ENCODE assay signal across 9 mouse cellular contexts in the genomic region with DNA sequence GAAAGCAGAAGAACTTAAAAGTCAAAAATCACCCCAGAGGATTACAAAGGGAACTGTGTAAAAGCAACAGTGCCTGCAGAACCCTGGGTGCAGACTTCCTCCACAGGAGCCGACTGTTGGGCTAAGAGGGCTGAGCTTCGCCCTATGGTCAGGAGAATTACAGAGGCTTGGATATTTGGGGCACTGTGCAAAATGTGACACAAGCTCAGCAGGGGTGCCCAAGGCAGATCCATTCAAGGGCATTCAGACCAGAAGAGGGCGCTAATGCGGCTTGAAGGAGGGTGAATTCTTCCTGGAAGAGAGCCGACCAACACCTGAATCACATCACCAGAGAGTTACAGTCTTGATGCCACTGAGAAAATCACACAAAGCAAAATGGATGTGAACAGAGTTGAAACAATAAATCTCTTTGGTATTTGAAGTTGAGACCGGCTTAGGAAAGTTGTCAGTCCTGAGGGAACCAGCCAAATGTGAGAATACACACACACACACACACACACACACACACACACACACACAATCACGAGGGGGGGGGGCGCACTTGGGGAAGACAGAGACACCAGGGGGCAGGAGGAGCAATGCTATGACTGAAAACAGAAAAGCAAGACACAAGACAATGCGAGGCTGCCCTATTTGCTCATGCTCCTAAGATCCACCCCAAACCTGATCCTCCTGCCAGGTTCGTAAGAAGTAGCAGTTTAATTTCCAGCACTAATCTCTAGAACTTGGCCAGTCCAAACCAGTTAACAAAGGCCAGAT. TPM values are rescaled to one million over a fixed set of nuclear protein-coding genes. Genes with fewer than 3 reads are reported as not detected.
A peak's percentile ranks its signal among the peaks of the same experiment; 100 is the strongest.
DNase-seq lines count a peak whose midpoint lies in the region; ATAC-seq and TF ChIP-seq lines count a peak whose summit lies in the region.
"Had no signal": no experiment of that assay in that cellular context is flagged by ENCODE, and none has a peak within 500 bp of the region (broad histone marks: within the 10 kb centered on the region; RNA-seq: fewer than 3 reads in every experiment).

No protein-coding gene starts in this region.

- H3K4me3 ChIP-seq in liver, adult 2 months (ENCODE audit: insufficient read depth, low read depth, low read length) = no peak overlapping the region
- no peak overlapping the region for H3K4me3 ChIP-seq in liver, embryonic 12.5 days
- no peak overlapping the region for H3K4me3 ChIP-seq in liver, embryonic 13.5 days (replicated peaks)
- H3K4me3 ChIP-seq: neural tube, embryonic 13.5 days had no signal

- no peak overlapping the region for H3K27ac ChIP-seq in liver, adult 2 months (replicated peaks; ENCODE audit: insufficient read depth, low read depth, low read length)
- H3K27ac ChIP-seq in liver, embryonic 12.5 days = no peak overlapping the region
- no peak overlapping the region for H3K27ac ChIP-seq in liver, embryonic 13.5 days
- H3K27ac ChIP-seq: neural tube, embryonic 13.5 days had no signal

- no peak for ATAC-seq in liver, embryonic 12.5 days
- no peak for ATAC-seq in liver, embryonic 13.5 days (ENCODE audit: low read depth)

- peaks cover 2% of the 10 kb centered on the region; the same call in 1 of the 2 replicates for H3K36me3 ChIP-seq in liver, adult 2 months (ENCODE audit: control insufficient read depth, insufficient read depth, low read length)
- H3K36me3 ChIP-seq in liver, embryonic 12.5 days = peaks cover 13% of the 10 kb centered on the region; the same call in 1 of the 2 replicates
- no peaks in the 10 kb centered on the region for H3K36me3 ChIP-seq in liver, embryonic 13.5 days
- H3K36me3 ChIP-seq: neural tube, embryonic 13.5 days had no signal

- H3K79me2 ChIP-seq in liver, adult 2 months (ENCODE audit: control insufficient read depth, insufficient read depth, low read length) = no peaks in the 10 kb centered on the region

- H3K27me3 ChIP-seq in liver, adult 2 months (ENCODE audit: control insufficient read depth, insufficient read depth, low read length) = no peaks in the 10 kb centered on the region
- no peaks in the 10 kb centered on the region for H3K27me3 ChIP-seq in liver, embryonic 12.5 days (replicated peaks)
- no peaks in the 10 kb centered on the region for H3K27me3 ChIP-seq in liver, embryonic 13.5 days
- H3K27me3 ChIP-seq: neural tube, embryonic 13.5 days had no signal

- H3K4me2 ChIP-seq in liver, embryonic 12.5 days = no peak overlapping the region
- no peak overlapping the region for H3K4me2 ChIP-seq in liver, embryonic 13.5 days
- H3K4me2 ChIP-seq: neural tube, embryonic 13.5 days had no signal

- TF ChIP-seq POLR2A in liver, adult 2 months (IDR thresholded peaks at IDR 0.05; ENCODE audit: extremely low read depth, insufficient read depth, low read length) = no peak

- peak; percentile 72 for TF ChIP-seq CTCF in liver, adult 2 months (IDR thresholded peaks at IDR 0.05; ENCODE audit: low read depth, low read length)

- no peaks in the 10 kb centered on the region for H3K4me1 ChIP-seq in liver, adult 2 months (ENCODE audit: control insufficient read depth, insufficient read depth, low read length)
- no peaks in the 10 kb centered on the region for H3K4me1 ChIP-seq in liver, embryonic 12.5 days
- peaks cover 11% of the 10 kb centered on the region; the same call in 1 of the 2 replicates for H3K4me1 ChIP-seq in liver, embryonic 13.5 days (replicated peaks)
- H3K4me1 ChIP-seq: neural tube, embryonic 13.5 days had no signal

- peak; percentile 53 for DNase-seq in liver, adult 2 months (ENCODE audit: extremely low read depth, low read depth, low spot score)
- peak; percentile 54 for DNase-seq in T-cell, adult 2 months (ENCODE audit: low spot score)
- peak; percentile 50 to 56 for DNase-seq in cerebellum, postnatal 36 days
- peak; percentile 74 for DNase-seq in heart, postnatal 4 days
- DNase-seq in liver, embryonic 13.5 days = peak; percentile 13
- peak; percentile 47 for DNase-seq in retina, postnatal 7 days (ENCODE audit: low read depth, low spot score)
- peak; percentile 83 for DNase-seq in urinary bladder, postnatal 14 days (ENCODE audit: low spot score)

- WGBS in liver, adult 2 months = 61% methylated on average over 10 of the region's 10 CpGs
- 51% methylated on average over 10 of the region's 10 CpGs for WGBS in liver, embryonic 12.5 days (ENCODE audit: insufficient replicate concordance)
- 56% methylated on average over 10 of the region's 10 CpGs for WGBS in liver, embryonic 13.5 days (ENCODE audit: insufficient replicate concordance)

- no peaks in the 10 kb centered on the region for H3K9me3 ChIP-seq in liver, embryonic 12.5 days (replicated peaks)
- H3K9me3 ChIP-seq in liver, embryonic 13.5 days (replicated peaks) = no peaks in the 10 kb centered on the region
- H3K9me3 ChIP-seq: neural tube, embryonic 13.5 days had no signal

- H3K9ac ChIP-seq in liver, adult 2 months (ENCODE audit: low read depth, low read length) = no peak overlapping the region
- H3K9ac ChIP-seq in liver, embryonic 12.5 days = no peak overlapping the region
- no peak overlapping the region for H3K9ac ChIP-seq in liver, embryonic 13.5 days
- H3K9ac ChIP-seq: neural tube, embryonic 13.5 days had no signal

RNA-seq across cellular contexts. Expression of gene B3gntl1, which starts 20.2 kb away (rescaled TPM):
- total RNA-seq in liver, adult 2 months (2014; rRNA removed) = 2.2 and 2.7 TPM in 2 replicates
- 1.9 and 2.4 TPM in 2 replicates for polyA plus RNA-seq in liver, adult 2 months (2012; rRNA removed)
- 2.5 and 2.9 TPM in 2 replicates for polyA plus RNA-seq in liver, embryonic 12.5 days (2016; fragmentation: Nextera tagmentation; extraction: Ambion mirVana)
- total RNA-seq in heart, postnatal 4 days (2021) = 1 to 10 TPM; 4.4 to 4.6 TPM
- 1.9 and 2.1 TPM in 2 replicates for polyA plus RNA-seq in liver, embryonic 13.5 days (2015; fragmentation: Nextera tagmentation; extraction: Ambion mirVana)

RNA-seq across cellular contexts. Expression of gene Metrnl, which starts 48.6 kb away (rescaled TPM):
- total RNA-seq in liver, adult 2 months (2014; rRNA removed) = 4.3 and 5.3 TPM in 2 replicates
- 4.8 and 5.5 TPM in 2 replicates for polyA plus RNA-seq in liver, adult 2 months (2012; rRNA removed)
- polyA plus RNA-seq in liver, embryonic 12.5 days (2016; fragmentation: Nextera tagmentation; extraction: Ambion mirVana) = 3.7 and 4.8 TPM in 2 replicates
- total RNA-seq in heart, postnatal 4 days (2021) = 10 to 100 TPM; 15.4 to 17.3 TPM
- 3.5 and 3.7 TPM in 2 replicates for polyA plus RNA-seq in liver, embryonic 13.5 days (2015; fragmentation: Nextera tagmentation; extraction: Ambion mirVana)

Comparison
In these comparisons a context has a peak if more than half of its experiments do, and no peak if none do; other contexts are left out.
1. DNase-seq: peak in every context shown above with its lines; median percentile 83 in urinary bladder, postnatal 14 days; 74 in heart, postnatal 4 days; 54 in T-cell, adult 2 months; 53 in liver, adult 2 months; 53 in cerebellum, postnatal 36 days; 47 in retina, postnatal 7 days; 13 in liver, embryonic 13.5 days.